Mouse (Mus musculus): ENCODE measurements around the gene Ssrp1. TPM values are rescaled to one million over a fixed set of nuclear protein-coding genes. Genes with fewer than 3 reads are reported as not detected.
A peak's percentile ranks its signal among the peaks of the same experiment; 100 is the strongest.

Ssrp1 gene
- polyA plus RNA-seq, 1 experiment from 2014 or later = 244 TPM

DNA sequence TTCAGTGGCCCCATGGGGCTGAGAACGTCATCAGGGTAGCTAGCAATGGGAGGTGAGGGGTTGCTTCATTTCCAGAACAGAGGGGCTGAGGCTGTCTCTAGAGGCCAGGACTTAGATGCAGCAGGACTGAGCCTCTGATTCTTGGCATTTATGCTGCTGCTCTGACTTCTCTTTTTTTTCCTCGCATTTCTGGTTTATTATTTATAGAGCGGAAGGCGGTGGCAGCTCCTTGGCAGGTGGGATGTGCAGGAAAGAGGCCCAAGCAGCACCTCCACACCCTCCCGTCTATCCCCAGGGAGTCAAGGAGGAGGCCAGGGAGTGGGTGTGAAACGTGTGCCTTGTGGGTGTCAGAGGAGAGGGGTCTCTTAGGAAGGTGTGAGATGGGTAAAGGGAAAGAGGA is 6.0 kb upstream of the Ssrp1 start:
- Histone ChIP-seq H3K9me3 (ENCODE audit: control insufficient read depth, low read length) (no peaks in the 10 kb centered on the region), H3K36me3 (ENCODE audit: control insufficient read depth, insufficient read depth, low read length) (no peaks in the 10 kb centered on the region), H3K9ac (ENCODE audit: low read depth, low read length) (no peak overlapping the region), H3K4me1 (ENCODE audit: control insufficient read depth, insufficient read depth, low read length) (peaks cover 15% of the 10 kb centered on the region), H3K27ac (ENCODE audit: low read length) (no peak overlapping the region), H3K27me3 (replicated peaks; ENCODE audit: control insufficient read depth, insufficient read depth, low read length) (no peaks in the 10 kb centered on the region), H3K4me3 (ENCODE audit: low read length) (no peak overlapping the region), H3K4me2 (ENCODE audit: low read depth, low read length) (no peak overlapping the region)
- ATAC-seq = no peak
- 57% methylated on average over 6 of the region's 6 CpGs for WGBS

GRCm38 (mm10) chr2:85033121-85033520 is 3.9 kb upstream of the Ssrp1 start:
- no peaks in the 10 kb centered on the region for H3K36me3 ChIP-seq (ENCODE audit: control insufficient read depth, insufficient read depth, low read length)
- H3K4me3 ChIP-seq (ENCODE audit: low read length) = no peak overlapping the region
- H3K4me1 ChIP-seq (ENCODE audit: control insufficient read depth, insufficient read depth, low read length) = peaks cover 17% of the 10 kb centered on the region
- no peaks in the 10 kb centered on the region for H3K27me3 ChIP-seq (replicated peaks; ENCODE audit: control insufficient read depth, insufficient read depth, low read length)
- no peak overlapping the region for H3K9ac ChIP-seq (ENCODE audit: low read depth, low read length)
- H3K9me3 ChIP-seq (ENCODE audit: control insufficient read depth, low read length) = no peaks in the 10 kb centered on the region
- no peak overlapping the region for H3K27ac ChIP-seq (ENCODE audit: low read length)
- no peak overlapping the region for H3K4me2 ChIP-seq (ENCODE audit: low read depth, low read length)
- ATAC-seq = no peak
- WGBS = 77% methylated on average over 2 of the region's 2 CpGs

DNA sequence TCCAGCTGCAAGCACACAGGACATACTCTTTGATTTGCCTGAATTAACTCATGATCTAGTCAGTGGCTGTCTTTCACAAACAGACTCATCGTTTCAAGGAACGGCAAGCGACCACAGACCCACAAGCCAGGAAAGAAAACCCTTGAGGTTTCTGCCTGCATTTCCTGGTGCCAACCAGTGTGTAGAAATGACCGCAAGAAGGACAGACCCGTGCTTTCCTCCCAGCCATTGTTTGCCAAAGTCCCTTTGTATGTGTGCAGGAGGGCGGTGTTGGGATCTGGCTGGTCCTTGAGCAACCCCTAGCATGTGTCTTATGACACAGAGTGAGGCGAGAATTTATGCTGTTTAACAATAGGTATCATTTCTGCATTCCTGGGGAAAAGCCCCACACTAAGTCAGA is 2.9 kb upstream of the Ssrp1 start:
- 81% methylated on average over 7 of the region's 7 CpGs for WGBS
- H3K4me3 ChIP-seq (ENCODE audit: low read length) = no peak overlapping the region
- H3K4me1 ChIP-seq (ENCODE audit: control insufficient read depth, insufficient read depth, low read length) = peaks cover 22% of the 10 kb centered on the region
- no peaks in the 10 kb centered on the region for H3K36me3 ChIP-seq (ENCODE audit: control insufficient read depth, insufficient read depth, low read length)
- no peak for ATAC-seq
- H3K4me2 ChIP-seq (ENCODE audit: low read depth, low read length) = no peak overlapping the region
- H3K27me3 ChIP-seq (replicated peaks; ENCODE audit: control insufficient read depth, insufficient read depth, low read length) = no peaks in the 10 kb centered on the region
- no peaks in the 10 kb centered on the region for H3K9me3 ChIP-seq (ENCODE audit: control insufficient read depth, low read length)
- no peak overlapping the region for H3K9ac ChIP-seq (ENCODE audit: low read depth, low read length)
- no peak overlapping the region for H3K27ac ChIP-seq (ENCODE audit: low read length)

- H3K4me1 ChIP-seq (ENCODE audit: control insufficient read depth, insufficient read depth, low read length) = peaks cover 7% of the 10 kb centered on the region
- H3K4me3 ChIP-seq (ENCODE audit: low read length) = peak overlapping the region; percentile 81
- no peaks in the 10 kb centered on the region for H3K27me3 ChIP-seq (replicated peaks; ENCODE audit: control insufficient read depth, insufficient read depth, low read length)
- H3K36me3 ChIP-seq (ENCODE audit: control insufficient read depth, insufficient read depth, low read length) = peaks cover 18% of the 10 kb centered on the region
- peak; percentile 37 for ATAC-seq
- 7% methylated on average over 11 of the region's 11 CpGs for WGBS
- no peak overlapping the region; the same call in 1 of the 2 replicates for H3K27ac ChIP-seq (ENCODE audit: low read length)
- H3K9ac ChIP-seq (ENCODE audit: low read depth, low read length) = peak overlapping the region; percentile 95
- H3K4me2 ChIP-seq (ENCODE audit: low read depth, low read length) = peak overlapping the region; percentile 63
- no peaks in the 10 kb centered on the region for H3K9me3 ChIP-seq (ENCODE audit: control insufficient read depth, low read length)
These were observed 457 bp upstream of the Ssrp1 start for GRCm38 (mm10) chr2:85036507-85037046.

DNA sequence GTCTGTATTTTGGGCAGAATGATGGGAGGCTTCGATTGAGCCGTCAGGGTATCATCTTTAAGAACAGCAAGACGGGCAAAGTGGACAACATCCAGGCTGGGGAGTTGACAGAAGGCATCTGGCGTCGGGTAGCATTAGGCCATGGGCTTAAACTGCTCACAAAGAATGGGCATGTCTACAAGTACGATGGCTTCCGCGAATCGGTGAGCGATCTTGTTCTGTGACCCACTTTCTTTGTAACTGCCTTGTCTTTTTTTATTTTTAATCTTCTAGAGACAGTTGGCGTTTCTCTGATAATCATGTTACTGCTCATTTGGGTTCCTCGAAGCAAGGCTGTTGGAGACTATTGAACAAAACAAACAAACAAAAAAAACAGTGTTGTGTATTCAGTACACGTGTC is 1.3 kb downstream of the Ssrp1 start:
- peak overlapping the region; percentile 68 for H3K4me2 ChIP-seq (ENCODE audit: low read depth, low read length)
- WGBS = 76% methylated on average over 13 of the region's 13 CpGs
- no peak overlapping the region for H3K27ac ChIP-seq (ENCODE audit: low read length)
- H3K9ac ChIP-seq (ENCODE audit: low read depth, low read length) = peak overlapping the region; percentile 95
- H3K4me3 ChIP-seq (ENCODE audit: low read length) = peak overlapping the region; percentile 81
- H3K36me3 ChIP-seq (ENCODE audit: control insufficient read depth, insufficient read depth, low read length) = peaks cover 28% of the 10 kb centered on the region
- H3K9me3 ChIP-seq (ENCODE audit: control insufficient read depth, low read length) = no peaks in the 10 kb centered on the region
- peaks cover 7% of the 10 kb centered on the region for H3K4me1 ChIP-seq (ENCODE audit: control insufficient read depth, insufficient read depth, low read length)
- ATAC-seq = no peak
- H3K27me3 ChIP-seq (replicated peaks; ENCODE audit: control insufficient read depth, insufficient read depth, low read length) = no peaks in the 10 kb centered on the region

DNA sequence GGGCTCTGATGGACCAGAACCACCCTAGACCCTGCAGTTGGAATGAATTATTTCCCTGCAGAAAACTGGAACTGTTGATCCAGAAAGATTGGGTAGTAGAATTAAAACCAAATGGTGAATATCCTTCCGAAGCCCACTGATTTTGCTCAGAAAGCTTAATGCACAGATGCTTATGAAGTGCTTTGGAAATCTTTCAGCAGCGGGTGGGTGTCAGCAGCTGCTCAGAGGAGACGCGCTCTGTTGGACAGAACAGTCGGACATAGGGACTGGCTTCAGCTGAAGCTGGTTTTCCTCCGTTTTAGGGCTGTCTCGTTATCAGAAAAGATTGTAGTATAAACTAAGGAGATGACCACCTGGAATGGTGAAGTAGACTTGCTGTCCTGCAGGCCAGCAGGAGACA is 6.6 kb downstream of the Ssrp1 start:
- no peak overlapping the region for H3K9ac ChIP-seq (ENCODE audit: low read depth, low read length)
- H3K27ac ChIP-seq (ENCODE audit: low read length) = no peak overlapping the region
- H3K36me3 ChIP-seq (ENCODE audit: control insufficient read depth, insufficient read depth, low read length) = peaks cover 35% of the 10 kb centered on the region
- H3K27me3 ChIP-seq (replicated peaks; ENCODE audit: control insufficient read depth, insufficient read depth, low read length) = no peaks in the 10 kb centered on the region
- H3K4me2 ChIP-seq (ENCODE audit: low read depth, low read length) = no peak overlapping the region
- no peaks in the 10 kb centered on the region for H3K9me3 ChIP-seq (ENCODE audit: control insufficient read depth, low read length)
- H3K4me3 ChIP-seq (ENCODE audit: low read length) = no peak overlapping the region
- H3K4me1 ChIP-seq (ENCODE audit: control insufficient read depth, insufficient read depth, low read length) = peaks cover 9% of the 10 kb centered on the region
- ATAC-seq = no peak
- 86% methylated on average over 7 of the region's 7 CpGs for WGBS

- no peak for ATAC-seq
- Histone ChIP-seq H3K4me1 (ENCODE audit: control insufficient read depth, insufficient read depth, low read length) (peaks cover 32% of the 10 kb centered on the region), H3K9me3 (ENCODE audit: control insufficient read depth, low read length) (no peaks in the 10 kb centered on the region), H3K27me3 (replicated peaks; ENCODE audit: control insufficient read depth, insufficient read depth, low read length) (no peaks in the 10 kb centered on the region), H3K4me2 (ENCODE audit: low read depth, low read length) (no peak overlapping the region), H3K4me3 (ENCODE audit: low read length) (no peak overlapping the region), H3K9ac (ENCODE audit: low read depth, low read length) (no peak overlapping the region), H3K36me3 (ENCODE audit: control insufficient read depth, insufficient read depth, low read length) (peaks cover 21% of the 10 kb centered on the region), H3K27ac (ENCODE audit: low read length) (no peak overlapping the region)
- 78% methylated on average over 8 of the region's 8 CpGs for WGBS
These were observed 9.2 kb downstream of the Ssrp1 start for GRCm38 (mm10) chr2:85046222-85046621.

DNA sequence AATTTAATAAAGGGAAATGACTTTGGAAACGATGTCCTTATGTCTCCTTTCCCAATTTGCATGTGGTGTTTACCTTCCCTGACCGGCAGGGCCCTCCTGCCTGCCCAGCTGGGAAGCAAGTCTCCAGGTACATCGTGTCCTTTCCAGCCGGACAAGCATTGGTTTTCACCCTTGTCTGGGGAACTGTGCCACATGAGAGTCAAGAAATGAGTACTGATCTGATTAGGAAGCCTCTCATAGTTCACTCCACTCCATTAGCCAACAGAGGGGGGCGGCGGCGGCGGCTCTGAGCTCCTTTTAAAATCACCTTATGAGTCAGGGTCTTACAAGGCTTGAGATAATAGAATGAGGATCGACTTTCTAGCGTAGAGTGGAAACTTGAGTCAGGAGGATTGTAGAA is 10.0 kb downstream of the Ssrp1 start:
- Histone ChIP-seq H3K36me3 (ENCODE audit: control insufficient read depth, insufficient read depth, low read length) (peaks cover 15% of the 10 kb centered on the region), H3K9ac (ENCODE audit: low read depth, low read length) (peak overlapping the region; percentile 79), H3K4me2 (ENCODE audit: low read depth, low read length) (peak overlapping the region; percentile 69), H3K4me1 (ENCODE audit: control insufficient read depth, insufficient read depth, low read length) (peaks cover 39% of the 10 kb centered on the region), H3K27me3 (replicated peaks; ENCODE audit: control insufficient read depth, insufficient read depth, low read length) (no peaks in the 10 kb centered on the region), H3K27ac (ENCODE audit: low read length) (peak overlapping the region; percentile 88), H3K4me3 (ENCODE audit: low read length) (peak overlapping the region; percentile 72), H3K9me3 (ENCODE audit: control insufficient read depth, low read length) (no peaks in the 10 kb centered on the region)
- no peak for ATAC-seq
- 40% methylated on average over 10 of the region's 10 CpGs for WGBS

DNA sequence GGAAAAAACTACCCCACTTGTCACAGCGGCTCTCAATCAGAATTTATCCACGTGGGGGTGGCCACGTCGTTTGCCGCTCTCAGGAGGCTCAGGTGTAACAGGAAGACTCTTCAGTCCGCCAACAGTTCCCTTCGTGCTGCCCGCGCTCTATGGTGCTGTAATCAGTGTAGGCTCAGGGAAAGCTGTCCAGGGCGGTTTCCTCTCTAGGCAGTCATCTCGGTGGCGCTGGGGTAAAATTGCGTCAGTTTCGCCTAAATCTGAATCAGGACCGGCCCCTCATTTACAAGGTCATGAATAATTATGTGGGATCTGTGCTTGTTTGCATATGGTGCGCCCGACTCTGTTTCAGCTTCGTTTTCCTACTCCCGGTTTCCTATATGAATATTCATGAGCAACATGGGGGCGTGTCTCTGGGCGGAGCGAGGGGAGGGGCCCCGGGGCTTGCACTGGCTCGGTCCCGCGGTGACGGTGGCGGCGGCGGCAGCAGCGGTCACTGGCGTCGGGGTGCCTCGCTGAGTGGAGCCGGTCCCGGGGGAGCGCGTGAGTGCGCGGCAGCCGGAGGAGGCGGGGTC is 10.6 kb downstream of the Ssrp1 start, which contains the start of gene Tnks1bp1:
Gene Tnks1bp1, plus strand, starts transcription at position 427 of the 572 bp plus-strand sequence.
- Histone ChIP-seq H3K4me3 (ENCODE audit: low read length) (peak within 1 kb of the TSS; percentile 72), H3K9ac (ENCODE audit: low read depth, low read length) (peak within 1 kb of the TSS; percentile 79), H3K4me1 (ENCODE audit: control insufficient read depth, insufficient read depth, low read length) (peaks cover 42% of the 10 kb centered on the region), H3K4me2 (ENCODE audit: low read depth, low read length) (peak within 1 kb of the TSS; percentile 69), H3K27me3 (replicated peaks; ENCODE audit: control insufficient read depth, insufficient read depth, low read length) (no peaks in the 10 kb centered on the region), H3K9me3 (ENCODE audit: control insufficient read depth, low read length) (no peaks in the 10 kb centered on the region), H3K36me3 (ENCODE audit: control insufficient read depth, insufficient read depth, low read length) (peaks cover 12% of the 10 kb centered on the region), H3K27ac (ENCODE audit: low read length) (peak within 1 kb of the TSS; percentile 88)
- WGBS = under 1% methylated on average over 42 of the region's 42 CpGs
- peak; percentile 88 for ATAC-seq
